Mouse (Mus musculus) intestine, postnatal 0 days (tissue): Measurements from ENCODE around the gene Clcn3. TPM values are rescaled to one million over a fixed set of nuclear protein-coding genes. Genes with fewer than 3 reads are reported as not detected.

Experiments
- ATAC-seq: fragments of 200-750 bp; cut with Nextera tagmentation; 2 replicates; pipeline ENCODE4 v1.8.0; 2017; ENCODE audit warnings: mild to moderate bottlenecking, moderate TSS enrichment, moderate library complexity
- H3K27ac ChIP-seq: fragments of 300-500 bp; sonication (generic); 2 replicates; pipeline ENCODE4 v1.5.1; 2014; ENCODE audit warnings: mild to moderate bottlenecking, low read depth, low read length, moderate library complexity
- H3K27me3 ChIP-seq: fragments of 300-500 bp; sonication (generic); replicated peaks from 2 replicates; pipeline ENCODE4 v1.6.1; 2014; ENCODE audit warnings: low read length, mixed read lengths; ENCODE audit not compliant: control insufficient read depth, insufficient read depth
- H3K36me3 ChIP-seq: fragments of 300-500 bp; sonication (generic); 2 replicates; pipeline ENCODE4 v1.6.1; 2014; ENCODE audit warnings: mild to moderate bottlenecking, moderate library complexity; ENCODE audit not compliant: control insufficient read depth, insufficient read depth
- H3K4me1 ChIP-seq: fragments of 300-500 bp; sonication (generic); replicated peaks from 2 replicates; pipeline ENCODE4 v1.6.1; 2014; ENCODE audit warnings: antibody characterized with exemption, low read length, mixed read lengths; ENCODE audit not compliant: control insufficient read depth, insufficient read depth
- H3K4me2 ChIP-seq: fragments of 300-500 bp; sonication (generic); replicated peaks from 2 replicates; pipeline ENCODE4 v1.6.1; 2014; ENCODE audit warnings: low read depth, mild to moderate bottlenecking, moderate library complexity
- H3K4me3 ChIP-seq: fragments of 300-500 bp; sonication (generic); 2 replicates; pipeline ENCODE4 v1.5.1; 2014; ENCODE audit warnings: low read depth, low read length
- H3K9ac ChIP-seq: fragments of 300-500 bp; sonication (generic); 2 replicates; pipeline ENCODE4 v1.6.1; 2014; ENCODE audit warnings: mild to moderate bottlenecking, low read depth, low read length
- H3K9me3 ChIP-seq: fragments of 300-500 bp; sonication (generic); 2 replicates; pipeline ENCODE4 v1.6.1; 2016; ENCODE audit warnings: mixed run types; ENCODE audit not compliant: control insufficient read depth
- CTCF ChIP-seq: sonication (generic); IDR thresholded peaks from 2 replicates; pipeline ENCODE4 v1.5.1; 2016; ENCODE audit warnings: low read depth, mild to moderate bottlenecking, control low read depth, antibody characterized with exemption, moderate library complexity
- WGBS: fragments of 180-500 bp; shearing (Covaris S2); extraction: QIAGEN DNeasy Blood & Tissue Kit; methylation state at CpG from one replicate; pipeline ENCODE4 v1.1.7; 2014; 5-methylcytosine and 5-hydroxymethylcytosine counted together
- polyA plus RNA-seq: library from polyadenylated mRNA; unstranded; fragments of >200 nt; fragmentation: Nextera tagmentation; extraction: Ambion mirVana; gene quantifications from 2 replicates; pipeline ENCODE4 v1.2.1, GENCODE M21; 2015

The Clcn3 gene
- polyA plus RNA-seq, 1 experiment from 2014 or later: 22.2 TPM

DNA sequence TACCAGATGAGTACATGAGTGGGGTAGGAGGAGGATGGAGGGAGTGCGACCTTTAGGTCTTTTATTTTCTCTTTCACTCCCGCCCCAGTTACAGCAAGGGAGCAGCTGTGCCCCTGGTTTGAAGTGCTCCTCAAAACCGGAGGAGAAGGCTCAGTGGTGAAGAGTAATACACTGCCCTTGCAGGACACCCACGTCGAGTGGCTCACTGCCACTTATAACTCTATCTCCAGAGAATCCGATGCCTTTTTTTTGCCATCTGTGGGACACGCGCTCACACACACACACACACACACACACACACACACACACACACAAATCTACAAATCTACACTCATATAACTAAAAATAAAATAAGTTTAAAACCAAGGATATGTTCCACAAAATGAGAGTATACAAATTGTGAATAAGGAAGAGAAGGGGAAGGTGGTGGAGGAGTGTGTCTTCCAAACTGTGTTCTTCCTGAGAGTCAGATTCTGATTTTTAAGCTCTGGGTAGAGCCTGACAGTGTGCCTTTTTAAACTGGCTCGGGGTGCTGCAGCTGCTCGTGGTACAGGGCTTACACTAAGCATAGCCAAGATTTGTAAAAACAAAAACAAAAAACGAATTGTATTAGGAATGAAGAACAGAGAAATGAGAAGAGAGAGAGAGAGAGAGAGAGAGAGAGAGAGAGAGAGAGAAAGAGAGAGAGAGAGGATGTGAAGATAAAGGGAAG lies 93.8 kb downstream of the Clcn3 start:
- Histone ChIP-seq H3K27ac (no peak overlapping the region), H3K36me3 (peaks cover 6% of the 10 kb centered on the region; the same call in 1 of the 2 replicates), H3K4me1 (no peaks in the 10 kb centered on the region), H3K9me3 (no peaks in the 10 kb centered on the region), H3K4me2 (peak overlapping the region; percentile 84), H3K27me3 (no peaks in the 10 kb centered on the region), H3K9ac (no peak overlapping the region), H3K4me3 (no peak overlapping the region)
- 90% methylated on average over 11 of the region's 11 CpGs for WGBS
- ATAC-seq: no peak
- no peak for TF ChIP-seq CTCF

DNA sequence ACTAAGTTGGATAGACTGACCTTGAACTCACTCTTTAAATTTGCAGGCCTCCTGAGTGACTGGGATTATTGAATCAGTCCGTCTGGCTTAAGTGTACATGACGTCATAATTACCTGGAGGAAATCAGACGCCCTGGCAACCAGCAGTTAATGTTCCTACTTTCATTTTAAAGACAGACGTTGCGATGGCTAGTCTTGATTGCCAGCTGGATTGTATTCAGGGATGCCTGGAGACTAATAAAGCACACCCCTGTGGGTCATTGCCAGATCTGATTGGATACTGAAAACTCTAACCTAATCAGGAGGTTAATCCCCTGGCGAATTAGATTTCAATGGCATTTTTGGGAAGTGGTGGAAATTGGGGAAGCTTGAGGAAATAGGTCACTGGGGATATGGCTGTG lies 96.4 kb downstream of the Clcn3 start:
- H3K4me3 ChIP-seq: no peak overlapping the region
- ATAC-seq: no peak
- no peaks in the 10 kb centered on the region for H3K4me1 ChIP-seq
- H3K4me2 ChIP-seq: no peak overlapping the region
- H3K9me3 ChIP-seq: no peaks in the 10 kb centered on the region
- no peak overlapping the region for H3K27ac ChIP-seq
- TF ChIP-seq CTCF: no peak
- H3K27me3 ChIP-seq: no peaks in the 10 kb centered on the region
- no peaks in the 10 kb centered on the region for H3K36me3 ChIP-seq
- 41% methylated on average over 6 of the region's 6 CpGs for WGBS
- H3K9ac ChIP-seq: no peak overlapping the region

DNA sequence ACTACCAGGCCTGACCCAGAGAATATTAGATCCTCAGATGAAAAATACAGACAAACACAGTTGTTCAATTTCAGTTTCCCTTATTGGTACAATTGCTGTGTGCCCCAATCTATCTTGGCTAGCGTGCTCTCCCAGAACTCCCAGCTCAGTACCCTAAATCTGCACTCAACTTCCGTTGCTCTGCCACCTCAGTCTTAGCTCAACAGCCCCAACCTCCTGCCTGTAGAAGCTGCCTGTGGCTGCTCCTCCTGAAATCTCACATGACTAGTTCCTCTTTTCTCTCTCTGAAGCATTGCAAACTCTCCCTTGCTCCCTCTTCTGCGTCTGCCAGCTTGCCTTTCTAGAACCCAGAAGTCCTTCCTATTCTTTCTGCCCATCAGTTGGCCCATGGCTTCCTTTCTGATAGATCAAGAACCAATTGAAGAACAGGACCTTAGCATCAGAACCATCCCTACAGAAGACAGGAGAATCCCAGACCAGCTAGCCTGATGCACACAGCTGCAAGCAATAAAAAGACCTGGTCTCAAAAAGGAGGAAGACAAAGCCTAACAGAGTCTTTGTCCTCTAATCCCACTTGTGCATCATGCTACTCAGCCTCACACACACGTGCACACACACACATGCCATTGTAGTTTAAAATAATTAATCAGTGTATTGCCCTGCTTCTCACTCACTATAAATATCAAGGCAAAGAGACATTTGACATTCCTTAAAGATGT lies 99.5 kb downstream of the Clcn3 start:
- no peak overlapping the region for H3K4me3 ChIP-seq
- H3K27me3 ChIP-seq: no peaks in the 10 kb centered on the region
- H3K27ac ChIP-seq: no peak overlapping the region
- H3K9ac ChIP-seq: no peak overlapping the region
- no peak for ATAC-seq
- TF ChIP-seq CTCF: no peak
- H3K4me1 ChIP-seq: no peaks in the 10 kb centered on the region
- no peaks in the 10 kb centered on the region for H3K9me3 ChIP-seq
- WGBS: 77% methylated on average over 4 of the region's 4 CpGs
- H3K4me2 ChIP-seq: no peak overlapping the region
- no peaks in the 10 kb centered on the region for H3K36me3 ChIP-seq

DNA sequence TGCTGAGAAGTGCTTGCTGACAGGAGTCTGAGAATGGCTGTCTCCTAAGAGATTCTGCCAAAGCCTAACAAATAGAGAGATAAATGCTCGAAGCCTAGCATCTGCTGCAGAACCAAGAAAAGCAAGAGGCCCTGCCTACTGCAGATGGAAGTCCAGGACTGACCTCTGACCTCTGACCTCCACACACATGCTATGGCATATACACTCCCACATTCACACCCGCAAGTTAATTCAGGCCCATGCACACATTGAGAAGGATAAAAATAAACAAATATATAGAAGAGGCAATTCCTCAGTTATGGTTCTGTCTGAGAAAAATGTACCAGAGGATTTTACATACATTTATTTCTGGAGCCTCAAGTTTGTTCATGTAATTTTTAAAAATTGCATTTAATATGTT lies 104.5 kb downstream of the Clcn3 start:
- Histone ChIP-seq H3K9me3 (no peaks in the 10 kb centered on the region), H3K36me3 (no peaks in the 10 kb centered on the region), H3K4me3 (no peak overlapping the region), H3K4me2 (no peak overlapping the region), H3K27me3 (no peaks in the 10 kb centered on the region), H3K27ac (no peak overlapping the region), H3K9ac (no peak overlapping the region), H3K4me1 (no peaks in the 10 kb centered on the region)
- TF ChIP-seq CTCF: no peak
- WGBS: 61% methylated on average over 2 of the region's 2 CpGs
- no peak for ATAC-seq

DNA sequence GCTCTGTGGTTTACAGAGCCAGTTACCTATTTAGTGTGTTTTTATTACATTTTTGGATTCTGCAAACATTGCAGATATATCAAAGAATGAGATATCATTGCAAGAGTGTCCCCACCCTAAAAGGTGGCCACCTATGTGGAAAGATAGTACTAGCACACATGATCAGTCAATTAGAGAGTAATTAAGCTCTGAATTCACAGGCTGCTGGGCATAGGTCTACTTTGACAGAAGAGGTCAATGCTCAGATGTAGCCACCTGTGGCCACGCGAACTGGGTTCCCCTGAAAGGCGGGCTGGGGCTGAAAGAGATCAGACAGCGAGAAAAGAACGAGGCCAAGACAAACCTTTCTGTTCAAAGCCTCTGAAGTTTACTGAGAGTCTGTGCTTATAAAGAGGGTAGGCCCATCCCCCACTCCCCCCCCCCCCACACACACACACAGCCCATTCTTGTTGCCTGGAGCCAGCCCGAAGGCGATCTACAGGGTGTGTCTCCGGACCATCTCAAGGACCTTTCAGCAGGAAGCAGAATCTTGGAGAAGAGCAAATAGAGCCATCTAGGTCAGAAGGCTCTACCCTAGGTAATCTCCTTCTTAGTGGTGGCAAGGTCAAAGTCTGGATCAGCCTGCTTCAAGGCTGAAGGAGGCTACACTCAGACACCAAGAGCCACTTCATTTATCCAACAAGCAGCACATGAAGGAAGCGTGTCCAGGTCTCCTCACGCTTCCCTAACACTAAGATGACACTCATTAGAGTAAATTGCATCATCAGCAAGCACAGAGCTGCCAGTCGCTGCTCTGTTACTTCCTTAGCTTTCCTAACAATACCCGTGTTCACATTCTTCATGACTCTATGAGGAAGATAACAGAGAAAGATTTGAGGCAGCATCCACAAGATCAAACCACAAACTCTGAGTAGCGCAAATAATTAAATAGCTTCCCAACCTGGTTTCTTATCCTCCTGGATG lies 112.6 kb downstream of the Clcn3 start:
- no peak for TF ChIP-seq CTCF
- Histone ChIP-seq H3K36me3 (no peaks in the 10 kb centered on the region), H3K4me2 (no peak overlapping the region), H3K27ac (no peak overlapping the region), H3K4me3 (no peak overlapping the region), H3K9me3 (no peaks in the 10 kb centered on the region), H3K27me3 (no peaks in the 10 kb centered on the region), H3K9ac (no peak overlapping the region), H3K4me1 (no peaks in the 10 kb centered on the region)
- ATAC-seq: peak; percentile 33; the same call in 1 of the 2 replicates
- 61% methylated on average over 13 of the region's 13 CpGs for WGBS

DNA sequence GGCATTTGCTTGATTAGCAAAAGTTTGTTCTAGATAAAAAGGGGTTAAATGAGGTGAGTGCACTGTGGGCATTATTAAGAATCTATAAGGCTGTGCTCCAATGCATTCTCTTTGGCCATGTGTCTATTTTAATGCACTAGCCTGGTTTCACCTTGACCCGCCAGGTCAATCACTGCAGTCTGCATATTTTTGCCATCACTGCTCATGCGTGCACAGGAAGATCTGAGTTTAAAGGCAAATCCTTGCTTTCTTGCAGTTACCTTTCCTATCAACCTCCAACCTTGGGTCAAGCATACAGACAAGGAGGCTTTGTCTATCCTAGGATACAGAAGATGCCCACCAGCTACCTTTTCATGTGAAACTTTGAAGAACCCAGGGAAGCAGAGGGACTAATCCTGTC lies 113.3 kb downstream of the Clcn3 start:
- no peak overlapping the region for H3K9ac ChIP-seq
- ATAC-seq: no peak
- H3K4me3 ChIP-seq: no peak overlapping the region
- 92% methylated on average over 2 of the region's 2 CpGs for WGBS
- no peak overlapping the region for H3K4me2 ChIP-seq
- no peak overlapping the region for H3K27ac ChIP-seq
- TF ChIP-seq CTCF: no peak
- no peaks in the 10 kb centered on the region for H3K36me3 ChIP-seq
- H3K4me1 ChIP-seq: no peaks in the 10 kb centered on the region
- no peaks in the 10 kb centered on the region for H3K9me3 ChIP-seq
- H3K27me3 ChIP-seq: no peaks in the 10 kb centered on the region
